Mouse (Mus musculus) layer of hippocampus, adult 6 months (tissue): ENCODE measurements around the gene Akap7. TPM values are rescaled to one million over a fixed set of nuclear protein-coding genes. Genes with fewer than 3 reads are reported as not detected.

Source experiments
- long read RNA-seq, 2 experiments: library from polyadenylated mRNA; unstranded; transcript quantifications; one replicate each; pipeline ENCODE4 v2.0.0; 2019 to 2020
- polyA plus RNA-seq: library from polyadenylated mRNA; unstranded; fragments of <200 nt; fragmentation: Nextera tagmentation; gene quantifications from 2 replicates; pipeline ENCODE4 v1.2.3, GENCODE M21; 2021

The Akap7 gene
- 29.3 and 32.5 TPM in 2 replicates for polyA plus RNA-seq
- long read RNA-seq, experiment 1, transcript Akap7-203 (2 exons, 2,321 nt), result major isoform, 40 of 61 reads
- long read RNA-seq, experiment 1, transcript Akap7-207 (3 exons, 397 nt), result minor isoform, 5 of 61 reads
- long read RNA-seq, experiment 1, partial matches to known transcripts, result 9 of 61 reads
- long read RNA-seq, experiment 1, other reads (novel, unspliced or antisense), result 7 of 61 reads
- long read RNA-seq, experiment 2, transcript Akap7-203 (2 exons, 2,321 nt), result major isoform, 66 of 107 reads
- long read RNA-seq, experiment 2, partial matches to known transcripts, result 3 of 107 reads
- long read RNA-seq, experiment 2, other reads (novel, unspliced or antisense), result 36 of 107 reads

DNA sequence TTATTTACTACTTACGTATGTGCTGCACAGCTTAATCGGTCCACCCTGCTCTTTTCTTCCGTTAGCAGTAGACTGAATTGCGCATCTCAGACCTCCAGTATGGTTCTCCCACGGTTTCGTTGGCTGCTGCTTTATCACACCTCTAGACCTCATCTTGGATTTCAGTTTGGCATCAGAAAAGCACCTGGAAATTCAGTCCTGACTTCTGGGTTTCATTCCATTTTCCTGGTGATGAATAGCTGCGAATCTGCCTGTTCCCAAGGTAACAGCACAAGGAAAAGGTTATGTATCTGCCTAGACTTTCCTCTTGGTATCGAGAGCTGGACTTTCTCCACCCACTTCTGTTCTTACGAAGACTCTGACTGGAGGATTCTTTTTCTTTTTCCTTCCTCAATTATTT is at the start of gene Akap7:
Gene Akap7, minus strand, starts transcription at position 101 of the 400 bp plus-strand sequence.

Other genes starting within 250 kb of the Akap7 start
- gene Epb41l2, start 51.9 kb upstream of the Akap7 start, polyA plus RNA-seq, result 19.8 and 21.4 TPM in 2 replicates
- not detected in 2 replicates for gene Smlr1, start 228.4 kb upstream of the Akap7 start, polyA plus RNA-seq